In genomic region chr8:119572411-119572810, GRCm38 (mm10) we compare ENCODE assay signal across 21 mouse cellular contexts. TPM values are rescaled to one million over a fixed set of nuclear protein-coding genes. Genes with fewer than 3 reads are reported as not detected.
A peak's percentile ranks its signal among the peaks of the same experiment; 100 is the strongest.
DNase-seq lines count a peak whose midpoint lies in the region; ATAC-seq lines count a peak whose summit lies in the region.
"Had no signal": no experiment of that assay in that cellular context is flagged by ENCODE, and none has a peak within 500 bp of the region (broad histone marks: within the 10 kb centered on the region; RNA-seq: fewer than 3 reads in every experiment).

No protein-coding gene starts in this region.

- no peak for ATAC-seq in neural tube, embryonic 13.5 days (ENCODE audit: low read depth)
- ATAC-seq in stomach, embryonic 15.5 days (ENCODE audit: insufficient read depth, low FRiP score, low read depth): no peak
- no peak for ATAC-seq in liver, embryonic 12.5 days
- ATAC-seq: hindbrain, embryonic 16.5 days; Patski had no signal

- H3K27me3 ChIP-seq in neural tube, embryonic 13.5 days: peaks cover 17% of the 10 kb centered on the region
- peaks cover 3% of the 10 kb centered on the region; the same call in 1 of the 2 replicates for H3K27me3 ChIP-seq in stomach, embryonic 15.5 days (replicated peaks)
- H3K27me3 ChIP-seq in liver, embryonic 12.5 days (replicated peaks): peaks cover 18% of the 10 kb centered on the region

- no peak overlapping the region for H3K27ac ChIP-seq in neural tube, embryonic 13.5 days (replicated peaks)
- peak overlapping the region; percentile 23; the same call in 1 of the 2 replicates for H3K27ac ChIP-seq in stomach, embryonic 15.5 days
- H3K27ac ChIP-seq in liver, embryonic 12.5 days: no peak overlapping the region
- H3K27ac ChIP-seq: embryonic facial prominence, embryonic 15.5 days; forebrain, embryonic 10.5 days; kidney, postnatal 0 days; liver, embryonic 15.5 days had no signal

- no peak overlapping the region for H3K4me2 ChIP-seq in neural tube, embryonic 13.5 days
- no peak overlapping the region for H3K4me2 ChIP-seq in stomach, embryonic 15.5 days
- no peak overlapping the region for H3K4me2 ChIP-seq in liver, embryonic 12.5 days
- H3K4me2 ChIP-seq: embryonic facial prominence, embryonic 15.5 days; heart, embryonic 11.5 days had no signal

- WGBS in neural tube, embryonic 13.5 days: 88% methylated on average over 4 of the region's 4 CpGs
- 70% methylated on average over 4 of the region's 4 CpGs for WGBS in stomach, embryonic 15.5 days
- 79% methylated on average over 4 of the region's 4 CpGs for WGBS in liver, embryonic 12.5 days (ENCODE audit: insufficient replicate concordance)

- no peak for DNase-seq in neural tube, embryonic 10.5 days (ENCODE audit: extremely low spot score, low spot score)
- DNase-seq in lung, adult 18-20 months: peak; percentile 37 to 59
- DNase-seq in lung, postnatal 14 days: peak; percentile 15
- DNase-seq in cerebellum, adult 11-12 months: no peak
- DNase-seq: adrenal gland, postnatal 25 days; cerebellum, adult 18-20 months; cerebellum, postnatal 25 days; heart, postnatal 14 days; kidney, adult 11 months; right cerebral cortex, adult 18-20 months had no signal

- H3K4me1 ChIP-seq in neural tube, embryonic 13.5 days (replicated peaks): peaks cover 21% of the 10 kb centered on the region
- peaks cover 19% of the 10 kb centered on the region for H3K4me1 ChIP-seq in stomach, embryonic 15.5 days
- peaks cover 62% of the 10 kb centered on the region for H3K4me1 ChIP-seq in liver, embryonic 12.5 days

- H3K9me3 ChIP-seq in neural tube, embryonic 13.5 days: no peaks in the 10 kb centered on the region
- H3K9me3 ChIP-seq in stomach, embryonic 15.5 days: no peaks in the 10 kb centered on the region
- no peaks in the 10 kb centered on the region for H3K9me3 ChIP-seq in liver, embryonic 12.5 days (replicated peaks)
- H3K9me3 ChIP-seq: embryonic facial prominence, embryonic 15.5 days; forebrain, embryonic 10.5 days; liver, embryonic 15.5 days had no signal

- 0 out of 2 replicates have a peak overlapping the region, but pooled peaks have one; percentile 12 for H3K9ac ChIP-seq in neural tube, embryonic 13.5 days
- no peak overlapping the region for H3K9ac ChIP-seq in stomach, embryonic 15.5 days
- no peak overlapping the region for H3K9ac ChIP-seq in liver, embryonic 12.5 days
- H3K9ac ChIP-seq: embryonic facial prominence, embryonic 15.5 days; liver, embryonic 15.5 days had no signal

- no peak overlapping the region for H3K4me3 ChIP-seq in neural tube, embryonic 13.5 days
- H3K4me3 ChIP-seq in stomach, embryonic 15.5 days (replicated peaks): no peak overlapping the region
- no peak overlapping the region for H3K4me3 ChIP-seq in liver, embryonic 12.5 days
- H3K4me3 ChIP-seq: embryonic facial prominence, embryonic 15.5 days; forebrain, embryonic 10.5 days; liver, embryonic 15.5 days had no signal

- peaks cover 6% of the 10 kb centered on the region for H3K36me3 ChIP-seq in neural tube, embryonic 13.5 days
- H3K36me3 ChIP-seq in stomach, embryonic 15.5 days: no peaks in the 10 kb centered on the region
- peaks cover 5% of the 10 kb centered on the region for H3K36me3 ChIP-seq in liver, embryonic 12.5 days
- H3K36me3 ChIP-seq: embryonic facial prominence, embryonic 15.5 days; liver, embryonic 15.5 days had no signal

RNA-seq across cellular contexts. Expression of gene Hsdl1, which starts 2.6 kb away (rescaled TPM):
- polyA plus RNA-seq in neural tube, embryonic 13.5 days (2015; fragmentation: Nextera tagmentation; extraction: Ambion mirVana): 121 and 131 TPM in 2 replicates
- 31.4 and 32.2 TPM in 2 replicates for polyA plus RNA-seq in stomach, embryonic 15.5 days (2015; fragmentation: Nextera tagmentation; extraction: Ambion mirVana)
- 25.0 and 25.5 TPM in 2 replicates for polyA plus RNA-seq in liver, embryonic 12.5 days (2016; fragmentation: Nextera tagmentation; extraction: Ambion mirVana)

RNA-seq across cellular contexts. Expression of gene Dnaaf1, which starts 2.6 kb away (rescaled TPM):
- 0.18 and 0.25 TPM in 2 replicates for polyA plus RNA-seq in neural tube, embryonic 13.5 days (2015; fragmentation: Nextera tagmentation; extraction: Ambion mirVana)
- polyA plus RNA-seq in stomach, embryonic 15.5 days (2015; fragmentation: Nextera tagmentation; extraction: Ambion mirVana): 0.40 and 0.59 TPM in 2 replicates
- 0.11 and 0.13 TPM in 2 replicates for polyA plus RNA-seq in liver, embryonic 12.5 days (2016; fragmentation: Nextera tagmentation; extraction: Ambion mirVana)
- polyA plus RNA-seq: neural tube, embryonic 11.5 days had no signal

RNA-seq across cellular contexts. Expression of gene Mbtps1, which starts 13.9 kb away (rescaled TPM):
- 61.0 and 64.3 TPM in 2 replicates for polyA plus RNA-seq in neural tube, embryonic 13.5 days (2015; fragmentation: Nextera tagmentation; extraction: Ambion mirVana)
- polyA plus RNA-seq in stomach, embryonic 15.5 days (2015; fragmentation: Nextera tagmentation; extraction: Ambion mirVana): 96.3 and 107 TPM in 2 replicates
- polyA plus RNA-seq in liver, embryonic 12.5 days (2016; fragmentation: Nextera tagmentation; extraction: Ambion mirVana): 45.7 and 48.8 TPM in 2 replicates

RNA-seq across cellular contexts. Expression of gene Taf1c, which starts 32.6 kb away (rescaled TPM):
- polyA plus RNA-seq in neural tube, embryonic 13.5 days (2015; fragmentation: Nextera tagmentation; extraction: Ambion mirVana): 13.5 and 14.7 TPM in 2 replicates
- 9.7 and 9.8 TPM in 2 replicates for polyA plus RNA-seq in stomach, embryonic 15.5 days (2015; fragmentation: Nextera tagmentation; extraction: Ambion mirVana)
- polyA plus RNA-seq in liver, embryonic 12.5 days (2016; fragmentation: Nextera tagmentation; extraction: Ambion mirVana): 10.2 and 10.7 TPM in 2 replicates

RNA-seq across cellular contexts. Expression of gene Adad2, which starts 40.1 kb away (rescaled TPM):
- not detected in 2 replicates for polyA plus RNA-seq in neural tube, embryonic 13.5 days (2015; fragmentation: Nextera tagmentation; extraction: Ambion mirVana)
- polyA plus RNA-seq in stomach, embryonic 15.5 days (2015; fragmentation: Nextera tagmentation; extraction: Ambion mirVana): 0.09 TPM in 1 of 2 replicates, not detected in the other
- polyA plus RNA-seq in liver, embryonic 12.5 days (2016; fragmentation: Nextera tagmentation; extraction: Ambion mirVana): 0.08 TPM in 1 of 2 replicates, not detected in the other
- polyA plus RNA-seq: heart, embryonic 11.5 days; kidney, postnatal 0 days; liver, embryonic 15.5 days; neural tube, embryonic 11.5 days; Patski had no signal

Comparison
In these comparisons a context has a peak if more than half of its experiments do, and no peak if none do; other contexts are left out.
1. DNase-seq: peak in lung, adult 18-20 months (2 of 2) and lung, postnatal 14 days (single experiment); none in neural tube, embryonic 10.5 days (single experiment) and cerebellum, adult 11-12 months (single experiment).